Mouse (Mus musculus) spleen, postnatal 4 days (tissue): ENCODE measurements around the gene Iba57.
A peak's percentile ranks its signal among the peaks of the same experiment; 100 is the strongest.
"Not testable (repeated sequence)": the region's sequence is repeated elsewhere in the genome, so short reads cannot be mapped to it uniquely, and the experiment has no call there.

Source experiments
- DNase-seq, 2 experiments: peaks; one replicate each; pipeline ENCODE4 v3.0.0; 2022; ENCODE audit warnings: low spot score in 2 of 2

Iba57 gene

DNA sequence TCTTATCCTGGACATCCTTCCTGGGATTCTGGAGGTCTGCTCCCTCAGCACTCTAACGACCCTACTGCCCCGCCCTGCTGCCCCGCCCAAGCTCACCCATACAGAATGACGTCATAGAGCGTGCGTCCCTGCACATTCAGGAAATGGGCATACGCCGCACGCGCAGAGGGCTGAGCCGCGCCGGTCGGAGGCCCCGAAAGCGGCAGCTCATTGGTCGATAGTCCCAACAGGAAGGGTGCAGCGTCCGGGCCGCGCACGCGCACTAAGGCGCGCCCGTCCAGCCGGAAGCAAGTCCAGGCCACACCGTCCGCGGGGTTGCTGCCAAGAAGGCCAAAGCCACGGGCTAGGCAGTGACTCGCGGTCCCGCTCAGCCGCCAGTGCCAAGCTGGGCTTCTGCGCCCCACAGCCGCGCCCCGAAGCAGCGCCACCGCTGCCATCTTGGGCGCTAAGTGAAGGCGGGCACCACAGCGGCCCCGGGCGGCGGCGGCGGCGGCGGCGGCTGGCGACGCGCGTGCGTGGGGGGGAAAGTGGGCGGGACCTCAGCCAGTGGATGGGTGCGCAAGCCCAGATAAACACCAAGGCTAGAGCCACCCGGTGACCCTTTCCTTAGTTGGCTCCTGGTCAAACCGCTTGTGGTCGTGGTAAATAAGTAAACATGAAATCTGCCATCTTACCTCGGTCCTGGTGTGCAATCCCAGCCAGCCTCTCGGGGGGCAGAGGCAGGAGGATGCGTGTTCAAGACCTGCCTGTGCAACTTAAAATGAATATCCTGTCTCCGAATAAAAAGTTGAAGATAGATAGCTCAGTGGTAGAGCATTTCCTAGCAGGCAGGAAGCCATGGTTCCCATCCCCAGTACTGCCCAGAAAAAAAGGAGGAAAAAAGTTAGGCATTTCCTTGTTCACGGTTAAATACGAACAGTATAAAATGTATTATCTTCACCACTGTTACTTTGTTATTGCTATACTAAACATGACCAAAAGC lies at the start of gene Iba57:
TSS of gene Iba57 (minus strand) at position 485 of the 982 bp plus-strand sequence.
- peak; percentile 97 for DNase-seq

DNA sequence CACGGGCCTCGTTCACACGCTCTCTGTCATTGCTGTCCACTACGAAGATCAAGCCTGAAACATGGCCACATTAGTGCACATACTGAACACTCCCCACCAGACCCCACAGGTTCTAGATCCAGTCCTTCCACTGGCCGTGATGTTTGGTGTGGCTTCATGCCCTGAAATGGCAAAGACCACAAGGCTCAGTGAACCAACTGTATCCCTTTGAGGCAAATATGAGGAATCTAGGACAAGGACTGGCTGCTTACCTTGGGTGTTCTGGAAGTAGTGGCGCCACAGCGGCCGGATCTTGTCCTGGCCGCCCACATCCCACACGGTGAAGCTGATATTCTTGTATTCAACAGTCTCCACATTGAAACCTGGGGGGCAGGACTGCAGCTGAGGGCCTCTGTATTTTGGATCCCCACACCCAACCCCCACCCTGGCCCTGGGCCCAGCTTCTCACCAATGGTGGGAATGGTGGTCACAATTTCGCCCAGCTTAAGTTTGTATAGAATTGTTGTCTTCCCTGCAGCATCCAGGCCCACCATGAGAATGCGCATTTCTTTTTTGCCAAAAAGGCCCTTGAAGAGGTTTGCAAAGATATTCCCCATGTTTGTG lies 49.5 kb upstream of the Iba57 start:
- no peak for DNase-seq

DNA sequence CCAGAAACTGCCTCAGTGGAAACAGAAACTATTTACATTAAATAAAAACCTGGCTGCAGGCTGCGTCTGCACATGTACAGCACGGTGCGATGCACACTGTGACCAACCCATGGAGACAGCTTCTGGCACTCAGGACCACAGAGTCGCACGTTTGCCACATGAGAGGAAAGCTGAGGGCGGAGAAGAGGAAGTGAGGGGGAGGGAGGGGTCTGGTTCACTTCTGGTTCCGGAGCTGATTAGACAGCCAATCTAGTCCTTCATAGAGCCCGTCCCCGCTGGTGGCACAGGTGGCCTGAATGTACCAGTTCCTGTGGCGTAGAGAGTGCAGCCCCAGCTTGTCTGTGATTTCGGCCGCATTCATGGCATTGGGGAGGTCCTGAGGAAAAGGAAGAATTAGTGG lies 48.8 kb upstream of the Iba57 start:
- DNase-seq = peak; percentile 44 to 73

DNA sequence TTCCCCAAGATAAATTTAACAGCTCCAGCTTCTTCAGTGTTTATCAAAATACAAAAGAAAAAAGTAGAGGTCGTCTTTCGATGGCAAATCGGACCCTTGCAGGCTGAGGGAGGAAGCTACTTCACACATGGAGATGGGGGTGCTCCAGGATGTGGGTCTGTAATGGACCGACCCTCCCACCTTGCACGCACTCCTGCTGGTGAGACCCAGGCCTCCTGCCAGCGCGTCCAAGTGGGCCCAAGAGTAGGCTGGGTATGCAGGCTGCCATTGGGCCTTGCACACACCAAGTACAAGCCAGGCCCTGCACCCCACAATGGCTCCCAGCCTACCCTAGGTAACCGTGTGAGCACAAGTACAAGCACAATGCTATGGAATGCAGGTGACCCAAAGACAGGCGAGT lies 48.0 kb upstream of the Iba57 start:
- DNase-seq = not testable (repeated sequence)

DNA sequence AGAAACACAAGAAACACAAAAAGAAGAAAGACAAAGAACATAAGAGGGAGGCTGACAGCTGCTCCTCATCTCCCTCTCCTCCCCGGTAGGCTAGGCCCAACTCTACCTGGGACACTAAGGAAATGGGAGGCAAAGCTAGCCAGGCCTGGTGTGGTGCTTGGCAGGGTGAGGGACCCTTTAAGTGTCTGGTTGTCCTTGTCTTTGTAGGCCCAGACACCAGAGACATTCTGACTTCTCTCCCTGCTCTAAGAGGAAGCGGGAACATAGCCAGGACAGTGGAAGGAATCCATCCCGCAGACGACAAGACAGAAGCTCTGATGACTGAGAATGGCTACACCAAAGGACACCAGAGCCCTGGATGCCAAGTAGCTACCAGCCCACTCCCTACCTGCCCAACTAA lies 46.5 kb upstream of the Iba57 start:
- DNase-seq = no peak

DNA sequence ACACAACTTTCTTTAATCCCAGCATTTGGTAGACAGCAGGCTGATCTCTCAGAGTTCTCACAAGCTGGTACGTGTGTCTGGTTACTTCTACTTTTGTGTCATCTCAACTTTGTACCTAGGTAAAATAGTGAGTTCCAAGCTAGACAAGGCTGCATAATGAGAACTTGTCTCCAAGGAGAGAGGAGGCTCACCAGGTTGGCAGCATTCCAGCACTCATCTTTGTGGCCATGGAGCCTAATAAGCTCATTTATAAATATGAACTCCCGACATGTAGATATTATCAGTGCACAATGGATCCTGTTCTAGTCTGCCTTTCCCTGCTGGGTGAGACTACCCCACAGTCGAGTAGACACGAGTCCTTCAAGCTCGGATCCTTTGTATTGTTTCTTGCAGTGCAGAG lies 46.0 kb upstream of the Iba57 start:
- DNase-seq = no peak

DNA sequence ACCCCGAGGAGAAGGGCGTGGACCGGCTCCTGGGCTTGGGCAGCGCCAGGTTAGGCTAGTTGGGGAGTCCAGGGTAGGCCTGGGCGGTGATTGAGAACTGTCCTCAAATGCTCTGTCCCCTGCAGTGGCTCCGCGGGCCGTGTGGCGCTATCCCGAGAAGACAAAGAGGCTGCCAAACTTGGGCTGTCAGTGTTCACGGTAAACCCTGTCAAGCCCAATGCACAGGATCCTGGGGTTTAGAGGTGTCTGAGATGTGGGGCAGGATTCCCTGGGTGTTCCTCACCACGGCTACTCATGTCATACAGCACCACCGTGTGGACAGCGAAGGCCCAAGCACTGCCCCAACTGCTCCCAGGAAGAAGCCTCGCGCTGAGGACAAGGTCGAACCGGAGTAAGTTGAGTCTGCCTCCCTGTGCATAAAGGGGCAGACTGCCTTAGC lies 45.5 kb upstream of the Iba57 start:
- DNase-seq = peak; percentile 78 to 88

DNA sequence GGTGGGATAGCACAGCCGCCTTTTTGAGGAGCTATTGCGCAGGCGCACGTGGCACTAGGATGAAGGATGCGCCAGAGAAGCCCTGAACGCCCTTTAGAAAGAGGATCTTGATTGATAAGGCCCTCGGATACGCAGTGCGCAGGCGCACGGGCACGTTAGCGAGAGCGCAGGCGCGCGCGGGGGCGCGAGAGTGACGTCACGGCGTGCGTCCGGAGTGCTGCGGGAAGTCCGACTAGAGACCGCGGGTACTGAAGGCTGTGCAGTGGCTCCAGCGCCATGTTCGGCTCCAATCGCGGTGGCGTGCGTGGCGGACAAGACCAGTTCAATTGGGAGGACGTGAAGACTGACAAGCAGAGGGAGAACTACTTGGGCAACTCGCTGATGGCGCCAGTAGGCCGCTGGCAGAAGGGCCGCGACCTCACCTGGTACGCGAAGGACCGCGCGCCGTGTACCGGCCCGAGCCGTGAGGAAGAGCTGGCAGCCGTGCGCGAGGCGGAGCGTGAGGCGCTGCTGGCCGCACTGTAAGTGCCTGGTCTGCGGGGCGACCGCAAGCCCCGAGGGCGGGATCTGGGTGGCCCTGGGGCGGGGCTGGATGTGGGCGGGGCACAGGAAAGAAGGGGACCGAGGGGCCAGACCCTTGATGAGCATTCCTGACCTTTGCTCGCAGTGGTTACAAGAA lies 44.8 kb upstream of the Iba57 start, which contains the start of gene 2310033P09Rik:
TSS of gene 2310033P09Rik (plus strand) at position 169 of the 679 bp plus-strand sequence.
- peak; percentile 91 to 96 for DNase-seq

DNA sequence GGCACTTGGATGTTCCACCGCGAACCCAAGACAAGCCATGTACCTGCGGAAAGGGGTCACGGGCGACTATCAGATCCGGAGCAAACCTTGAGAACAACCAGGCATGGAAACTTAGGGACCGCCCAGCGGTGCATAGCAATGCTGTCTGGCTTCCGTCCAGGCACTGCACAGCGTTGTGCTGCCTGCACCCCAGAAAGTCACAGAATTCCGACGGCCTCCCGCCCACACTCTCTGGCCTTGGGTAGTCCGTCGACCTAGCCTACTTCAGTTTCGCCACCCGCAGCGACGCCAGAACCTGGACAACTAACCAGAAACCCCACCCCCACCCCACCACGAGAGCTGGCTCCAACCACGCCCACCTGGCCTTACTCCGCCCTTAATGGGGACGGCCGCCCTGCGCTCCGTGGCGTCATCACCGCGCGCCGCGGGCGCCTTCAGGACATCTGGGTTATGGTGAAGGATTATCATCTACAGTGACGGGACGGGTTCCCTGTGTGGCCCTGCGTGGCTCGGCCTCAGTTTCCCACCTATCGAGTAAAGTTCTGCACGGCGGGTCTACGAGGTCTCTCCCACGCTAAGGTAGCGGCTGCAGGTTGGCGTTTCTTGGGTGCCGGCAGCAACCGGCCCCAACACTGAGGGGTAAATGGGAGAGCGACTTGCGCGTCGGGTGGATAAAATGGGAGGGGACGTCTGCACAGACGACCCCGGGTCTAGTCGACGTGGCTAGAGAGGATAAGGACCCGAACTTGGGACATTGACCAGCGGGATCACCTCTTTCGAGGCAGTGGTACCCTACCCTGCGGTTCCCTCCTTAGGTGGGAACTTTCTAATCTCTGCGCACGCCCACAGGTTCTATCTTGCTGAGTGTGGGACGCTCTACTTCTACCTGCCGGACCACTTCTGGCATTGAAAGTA lies 38.8 kb upstream of the Iba57 start, which contains the start of gene Mrpl55:
TSS of gene Mrpl55 (plus strand) at position 406 of the 915 bp plus-strand sequence.
- peak; percentile 94 to 98 for DNase-seq

DNA sequence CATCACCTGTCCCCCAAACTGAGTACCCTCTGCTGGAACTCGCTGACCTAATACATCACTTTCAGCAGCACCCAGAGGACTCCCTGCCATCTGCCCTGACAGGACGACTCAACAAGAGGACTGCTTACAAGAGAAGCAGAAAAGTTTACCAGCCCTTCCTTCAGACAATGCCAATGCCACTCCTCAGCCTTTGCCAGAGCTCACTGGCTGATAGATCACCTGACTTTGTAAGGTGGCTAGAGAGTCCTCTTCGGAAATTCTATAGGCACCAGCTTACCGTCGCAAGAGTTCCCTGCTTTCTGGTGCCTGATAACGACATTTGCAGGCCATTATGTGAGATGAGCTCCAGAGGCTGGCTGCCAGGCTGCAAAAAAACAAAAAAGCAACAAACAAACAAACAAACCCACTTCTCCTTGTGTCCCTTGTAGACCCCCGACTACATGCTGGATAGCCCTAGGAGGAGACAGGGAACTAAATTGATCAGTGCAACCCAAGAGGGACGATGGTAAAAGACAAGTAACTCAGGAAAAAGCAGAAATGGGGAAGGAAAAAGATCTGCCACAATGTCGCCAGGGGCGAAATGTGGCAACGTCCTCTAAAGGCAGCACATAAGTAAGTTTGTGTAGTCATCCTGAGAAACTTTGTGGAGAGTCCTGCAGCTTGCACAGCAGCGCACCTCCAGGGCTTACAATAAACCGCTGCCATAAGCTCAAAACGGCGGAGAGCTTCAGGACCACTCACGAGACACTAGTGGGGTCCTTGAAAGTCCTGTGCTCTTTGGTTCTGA lies 37.9 kb upstream of the Iba57 start:
- peak in 1 of 2 experiments; percentile 61 for DNase-seq

DNA sequence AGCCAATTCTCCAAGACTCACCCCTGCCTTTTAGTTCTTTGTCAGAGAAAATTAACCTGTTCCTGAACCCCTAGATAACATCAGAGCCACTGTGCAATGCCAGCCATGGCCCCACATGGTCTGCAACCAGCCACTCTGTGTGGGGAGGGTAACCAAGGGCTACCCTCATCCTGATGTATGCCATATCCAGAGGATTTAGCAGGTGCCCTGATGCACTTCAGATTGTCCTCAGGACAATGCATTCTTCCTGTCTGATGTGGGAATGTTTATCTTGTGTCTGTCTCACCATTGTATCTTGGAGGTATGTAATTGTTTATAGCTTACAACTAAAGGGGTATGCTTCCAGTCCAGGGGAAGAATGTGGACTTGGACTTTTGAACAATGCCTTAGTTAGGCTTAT lies 32.7 kb upstream of the Iba57 start:
- no peak for DNase-seq

DNA sequence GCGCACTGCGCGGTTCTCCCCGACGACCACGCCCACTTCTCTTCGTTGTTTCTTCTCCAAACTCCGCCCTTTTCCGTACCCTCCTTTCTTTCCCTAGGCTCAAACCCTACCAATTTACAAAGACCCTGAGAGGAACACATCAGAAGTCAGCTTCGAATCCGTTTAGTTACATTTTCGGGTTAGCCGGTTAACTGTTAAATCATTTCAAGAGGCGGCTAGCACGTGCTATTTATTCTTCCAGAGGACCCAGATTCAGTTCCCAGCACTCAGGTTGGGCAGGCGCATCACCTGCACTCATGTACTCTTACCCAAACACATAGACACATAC lies 28.5 kb upstream of the Iba57 start, which contains the start of gene Guk1:
TSS of gene Guk1 (minus strand) at position 154 of the 328 bp plus-strand sequence.
- no peak for DNase-seq

DNA sequence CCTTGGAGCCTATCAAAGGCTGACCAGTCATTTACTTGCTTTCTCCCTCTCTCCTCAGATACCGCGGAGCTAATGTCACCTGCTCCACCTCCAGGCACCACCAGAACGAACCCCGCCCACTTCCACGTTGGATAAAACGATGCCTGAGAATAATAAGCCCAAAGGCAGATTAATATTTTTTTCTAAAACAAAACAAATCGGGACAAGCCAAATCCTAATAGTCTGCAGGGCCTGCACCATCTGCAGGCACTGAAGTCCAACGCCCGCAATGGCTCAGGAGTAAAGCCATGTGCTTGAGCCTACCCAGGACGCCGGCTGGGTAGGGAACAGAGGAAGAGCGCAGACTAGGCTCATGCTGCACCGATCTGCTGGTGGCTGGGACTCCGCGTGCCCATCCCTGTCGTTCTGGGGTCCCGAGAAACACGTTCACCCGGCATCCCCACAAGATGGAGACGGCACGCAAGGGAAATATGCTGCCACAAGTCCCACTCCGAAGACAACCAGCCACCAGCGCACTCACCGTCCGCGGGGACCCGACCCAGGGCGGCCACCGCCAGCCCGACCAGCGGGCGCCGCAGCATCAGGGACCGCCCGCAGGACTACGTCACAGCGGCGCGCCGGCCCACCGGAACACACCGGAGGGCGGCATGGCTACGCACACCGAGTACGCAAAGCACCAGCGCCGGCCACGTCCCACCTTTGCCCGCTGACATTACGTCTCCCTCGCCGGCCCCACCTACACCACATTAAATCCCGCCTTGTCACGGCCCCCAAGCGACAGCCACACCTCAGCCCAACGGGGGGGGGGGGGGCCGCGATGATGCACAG lies 27.9 kb upstream of the Iba57 start:
- DNase-seq = peak; percentile 87 to 91

DNA sequence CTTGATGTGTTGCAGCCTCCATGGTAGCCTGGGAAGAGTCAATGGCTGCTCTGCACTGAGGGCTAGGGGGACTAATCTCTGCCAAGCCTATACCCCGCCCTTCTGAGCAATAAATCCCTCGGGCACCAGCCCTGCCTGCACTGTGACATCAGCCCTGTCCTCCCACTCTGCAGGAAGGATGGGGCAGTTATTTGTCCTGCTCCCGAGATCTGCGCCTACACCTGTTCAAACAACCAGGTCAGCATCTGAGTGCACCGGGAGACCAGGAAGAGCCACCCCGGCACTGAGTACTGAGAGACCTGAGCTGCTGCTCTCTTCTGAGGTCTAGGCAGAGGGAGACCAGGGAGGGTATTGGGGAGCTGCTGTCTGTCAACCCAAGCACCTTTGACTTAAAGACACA lies 24.2 kb upstream of the Iba57 start:
- DNase-seq = no peak

DNA sequence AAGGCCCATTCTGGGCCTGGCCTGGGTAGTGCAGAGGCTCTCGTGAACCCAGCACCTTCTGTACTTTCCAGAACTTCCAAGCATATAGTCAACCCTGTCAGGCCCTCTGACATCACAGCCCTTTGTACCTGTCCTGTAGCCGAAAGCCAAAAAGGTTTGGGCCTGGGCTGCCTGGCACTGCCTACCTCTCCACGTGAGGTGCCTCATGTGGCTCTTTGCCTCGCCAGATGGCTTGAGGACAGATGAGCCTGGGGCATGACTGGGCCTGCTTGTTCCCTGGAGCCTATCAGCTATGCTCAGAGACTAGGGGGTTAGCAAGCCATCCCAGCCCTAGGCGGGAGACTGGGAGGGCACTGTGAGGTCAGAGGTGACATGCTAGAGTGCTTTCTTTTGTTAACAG lies 22.0 kb upstream of the Iba57 start:
- no peak for DNase-seq

DNA sequence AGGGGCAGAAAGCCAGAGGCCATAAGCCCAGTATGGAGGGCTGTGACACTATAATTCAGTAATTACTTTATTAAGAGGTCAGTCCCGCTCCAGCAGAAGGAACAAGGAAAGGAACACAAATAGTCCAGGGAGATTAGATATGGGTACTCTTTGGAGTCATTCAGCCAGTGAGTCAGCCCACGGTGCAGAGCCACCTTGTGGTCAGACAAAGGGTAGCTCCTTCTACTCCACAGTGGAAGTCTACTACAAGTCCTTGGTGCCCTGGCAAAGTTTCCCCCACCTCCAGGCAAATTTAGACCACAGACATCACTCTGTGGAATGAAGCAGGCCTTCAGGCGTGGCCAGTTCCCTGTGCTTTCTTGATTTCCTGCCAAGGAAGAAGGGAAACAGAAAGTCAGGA lies 20.3 kb upstream of the Iba57 start:
- peak; percentile 69 to 81 for DNase-seq

DNA sequence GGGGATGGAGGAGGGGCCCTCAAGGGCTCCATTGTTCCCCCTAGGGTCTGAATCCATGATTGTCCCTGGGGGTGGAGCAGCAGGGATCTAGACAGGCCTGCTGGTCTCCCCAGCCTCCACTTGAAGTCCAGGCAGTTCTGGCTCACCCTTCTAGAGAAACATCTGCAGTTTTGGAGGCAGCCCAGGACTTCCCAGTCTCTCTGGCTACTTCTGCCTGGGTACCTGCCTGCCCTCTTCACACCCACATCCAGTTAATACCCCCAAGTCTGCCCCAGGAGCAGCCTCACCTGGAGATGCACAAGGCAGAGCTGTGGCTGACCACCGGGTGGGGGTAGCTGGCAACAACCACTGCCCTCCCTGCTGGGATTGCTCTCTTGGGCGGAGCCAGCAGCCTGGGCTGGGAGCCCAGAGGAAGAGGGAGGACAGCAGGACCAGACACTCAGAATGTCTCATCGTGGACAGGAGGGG lies 19.4 kb upstream of the Iba57 start, which contains the start of gene Gjc2:
TSS of gene Gjc2 (minus strand) at position 350 of the 468 bp plus-strand sequence.
- no peak for DNase-seq

DNA sequence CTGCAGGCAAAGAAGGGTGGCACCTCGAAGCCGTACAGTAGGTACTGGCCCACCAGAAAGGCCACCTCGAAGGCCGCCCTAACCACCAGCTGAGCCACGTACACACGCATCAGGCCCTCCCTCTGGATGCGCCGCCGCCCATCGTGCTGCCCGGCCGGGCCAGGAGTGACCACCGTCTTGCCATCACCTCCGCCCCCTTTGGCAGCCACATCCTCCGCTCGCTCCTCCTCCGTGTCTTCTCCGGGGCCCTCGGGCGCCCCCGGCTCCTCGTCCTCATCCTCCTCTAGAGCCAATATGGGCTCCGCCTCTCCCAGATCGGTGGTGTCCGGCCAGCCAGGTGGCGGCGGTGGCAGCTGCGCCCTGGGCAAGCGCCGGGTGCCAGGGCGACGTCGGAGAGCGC lies 13.4 kb upstream of the Iba57 start:
- DNase-seq = no peak

DNA sequence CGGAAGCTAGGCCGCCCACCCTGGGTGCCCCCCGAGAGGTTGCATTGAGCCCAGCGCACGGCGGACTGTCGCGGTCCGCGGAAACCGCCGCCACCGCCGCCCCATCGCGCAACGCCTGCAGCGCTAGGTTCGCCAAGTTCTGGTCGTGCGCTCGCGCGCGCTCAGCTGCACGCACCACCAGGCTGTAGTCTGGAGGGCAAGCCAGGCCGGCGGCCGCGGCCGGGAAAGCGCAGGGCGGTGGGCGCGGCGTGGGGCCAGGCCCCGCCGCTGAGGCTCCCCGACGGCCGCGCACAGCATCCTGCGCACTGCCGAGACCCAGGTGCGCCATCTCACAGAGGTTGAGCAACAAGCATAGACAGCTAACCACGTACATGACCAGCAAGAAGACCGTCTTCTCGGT lies 12.9 kb upstream of the Iba57 start:
- DNase-seq = no peak
